ENCODE assay signal across 16 mouse cellular contexts in genomic region chr4:62568359-62568758, GRCm38 (mm10). TPM values are rescaled to one million over a fixed set of nuclear protein-coding genes. Genes with fewer than 3 reads are reported as not detected.
"Had no signal": no experiment of that assay in that cellular context is flagged by ENCODE, and none has a peak within 500 bp of the region (broad histone marks: within the 10 kb centered on the region; RNA-seq: fewer than 3 reads in every experiment).

No protein-coding gene starts in this region.

- ATAC-seq: hindbrain, postnatal 0 days; intestine, embryonic 15.5 days; intestine, postnatal 0 days had no signal

- DNase-seq: gastrocnemius, adult 2 months; gastrocnemius, postnatal 10 days; gastrocnemius, postnatal 25 days; heart, adult 2 months; heart, postnatal 14 days; heart, postnatal 36 days; kidney, adult 18-20 months; kidney, adult 8-10 months; kidney, postnatal 25 days; kidney, postnatal 4 days; liver; liver, embryonic 13.5 days had no signal

RNA-seq across cellular contexts. Expression of gene 4933430I17Rik, which starts 43.2 kb away (rescaled TPM):
- total RNA-seq: heart, adult 2 months; hematopoietic stem cell, adult 5-6 weeks; hindbrain, postnatal 0 days had no signal
- polyA plus RNA-seq: heart, adult 2 months had no signal
